Mouse (Mus musculus) layer of hippocampus, adult 11-12 months (tissue): ENCODE measurements around the gene Hist1h1c.
A peak's percentile ranks its signal among the peaks of the same experiment; 100 is the strongest.
"Not testable (repeated sequence)": the region's sequence is repeated elsewhere in the genome, so short reads cannot be mapped to it uniquely, and the experiment has no call there.

Experiments used
- DNase-seq: peaks from one replicate; pipeline ENCODE4 v3.0.0; 2022; ENCODE audit warnings: low spot score

Hist1h1c gene

GRCm38 (mm10) chr13:23760972-23761864, 22.6 kb downstream of the Hist1h1c start, which contains the start of gene Hist1h4a:
Hist1h4a (minus strand) TSS chr13:23761230.
- DNase-seq, result peak; percentile 99

GRCm38 (mm10) chr13:23761871-23762821, 23.5 kb downstream of the Hist1h1c start, which contains the start of gene Hist1h3a:
Hist1h3a (minus strand) TSS chr13:23762386.
- DNase-seq, result peak; percentile 67

GRCm38 (mm10) chr13:23763242-23763585, 24.6 kb downstream of the Hist1h1c start:
- DNase-seq, result no peak

GRCm38 (mm10) chr13:23763586-23764323, 25.1 kb downstream of the Hist1h1c start, which contains the start of gene Hist1h1a:
Hist1h1a (plus strand) TSS chr13:23763666.
- peak; percentile 85 for DNase-seq

- DNase-seq, result no peak
Measured at GRCm38 (mm10) chr13:23764324-23765171, 25.9 kb downstream of the Hist1h1c start.

- no peak for DNase-seq
Measured at GRCm38 (mm10) chr13:23765172-23765513, 26.5 kb downstream of the Hist1h1c start.

GRCm38 (mm10) chr13:23766772-23767171, 28.2 kb downstream of the Hist1h1c start:
- DNase-seq, result no peak

- DNase-seq, result no peak
Measured at GRCm38 (mm10) chr13:23768834-23769397, 30.3 kb downstream of the Hist1h1c start.

GRCm38 (mm10) chr13:23769613-23770012, 31.0 kb downstream of the Hist1h1c start, which contains the start of gene Trim38:
Trim38 (plus strand) TSS chr13:23769913.
- not testable (repeated sequence) for DNase-seq

GRCm38 (mm10) chr13:23772561-23773313, 34.1 kb downstream of the Hist1h1c start:
- DNase-seq, result peak; percentile 35

GRCm38 (mm10) chr13:23778339-23778738, 39.7 kb downstream of the Hist1h1c start:
- no peak for DNase-seq

- no peak for DNase-seq
Measured at GRCm38 (mm10) chr13:23779025-23779424, 40.4 kb downstream of the Hist1h1c start.
